Mouse (Mus musculus) hindbrain, embryonic 16.5 days (tissue): ENCODE measurements around the gene Tatdn2. TPM values are rescaled to one million over a fixed set of nuclear protein-coding genes. Genes with fewer than 3 reads are reported as not detected.

Experiments
- ATAC-seq: fragments of 200-750 bp; cut with Nextera tagmentation; 2 replicates; pipeline ENCODE4 v1.8.0; 2017; ENCODE audit warnings: moderate TSS enrichment, moderate library complexity
- H3K27ac ChIP-seq: fragments of 300-500 bp; sonication (generic); 2 replicates; pipeline ENCODE4 v1.5.1; 2014; ENCODE audit warnings: low read depth, mild to moderate bottlenecking, control low read depth, low read length, moderate library complexity
- H3K27me3 ChIP-seq: fragments of 300-500 bp; sonication (generic); replicated peaks from 2 replicates; pipeline ENCODE4 v1.6.1; 2014; ENCODE audit warnings: low read length; ENCODE audit not compliant: control insufficient read depth, insufficient read depth
- H3K36me3 ChIP-seq: fragments of 300-500 bp; sonication (generic); 2 replicates; pipeline ENCODE4 v1.6.1; 2014; ENCODE audit warnings: mild to moderate bottlenecking, low read length, moderate library complexity, mixed read lengths; ENCODE audit not compliant: control insufficient read depth, insufficient read depth
- H3K4me1 ChIP-seq: fragments of 300-500 bp; sonication (generic); 2 replicates; pipeline ENCODE4 v1.6.1; 2014; ENCODE audit warnings: low read depth, low read length; ENCODE audit not compliant: control insufficient read depth, insufficient read depth
- H3K4me2 ChIP-seq: fragments of 300-500 bp; sonication (generic); 2 replicates; pipeline ENCODE4 v1.6.1; 2014; ENCODE audit warnings: mild to moderate bottlenecking, low read length, control low read depth, moderate library complexity
- H3K4me3 ChIP-seq: fragments of 300-500 bp; sonication (generic); 2 replicates; pipeline ENCODE4 v1.5.1; 2014; ENCODE audit warnings: mild to moderate bottlenecking, low read length, control low read depth, moderate library complexity
- H3K9ac ChIP-seq: fragments of 300-500 bp; sonication (generic); 2 replicates; pipeline ENCODE4 v1.6.1; 2014; ENCODE audit warnings: low read depth, mild to moderate bottlenecking, control low read depth, low read length, moderate library complexity
- H3K9me3 ChIP-seq: fragments of 300-500 bp; sonication (generic); 2 replicates; pipeline ENCODE4 v1.6.1; 2014; ENCODE audit warnings: mild to moderate bottlenecking, low read length, moderate library complexity; ENCODE audit not compliant: control insufficient read depth
- WGBS: fragments of 180-500 bp; shearing (Covaris S2); extraction: QIAGEN DNeasy Blood & Tissue Kit; methylation state at CpG from one replicate; pipeline ENCODE4 v1.1.7; 2014; 5-methylcytosine and 5-hydroxymethylcytosine counted together
- polyA plus RNA-seq: library from polyadenylated mRNA; unstranded; fragments of >200 nt; fragmentation: Nextera tagmentation; extraction: Ambion mirVana; gene quantifications from 2 replicates; pipeline ENCODE4 v1.2.1, GENCODE M21; 2015

Gene Tatdn2
- polyA plus RNA-seq, 1 experiment from 2014 or later = 0.56 TPM

DNA sequence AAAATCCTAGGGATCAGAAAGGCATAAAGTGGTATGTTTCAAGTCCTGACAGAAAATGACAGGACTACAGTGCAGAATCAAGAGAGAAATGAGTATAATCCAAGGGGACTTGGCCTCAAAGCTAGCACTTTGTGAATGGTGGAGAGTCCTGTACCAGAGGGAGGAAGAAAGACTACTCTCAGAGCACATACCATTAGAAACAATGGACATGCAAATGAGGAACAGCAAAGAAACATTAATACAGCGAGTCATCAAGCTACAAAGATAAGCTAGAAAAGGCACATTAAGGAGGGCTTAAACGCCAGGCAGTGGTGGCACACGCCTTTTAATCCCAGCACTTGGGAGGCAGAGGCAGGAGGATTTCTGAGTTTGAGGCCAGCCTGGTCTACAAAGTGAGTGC, 34.4 kb downstream of the Tatdn2 start:
- 92% methylated on average over 3 of the region's 3 CpGs for WGBS
- Histone ChIP-seq H3K36me3 (peaks cover 62% of the 10 kb centered on the region), H3K9me3 (no peaks in the 10 kb centered on the region), H3K4me3 (no peak overlapping the region), H3K9ac (no peak overlapping the region), H3K27ac (no peak overlapping the region), H3K4me1 (no peaks in the 10 kb centered on the region), H3K27me3 (no peaks in the 10 kb centered on the region), H3K4me2 (no peak overlapping the region)
- ATAC-seq = no peak

DNA sequence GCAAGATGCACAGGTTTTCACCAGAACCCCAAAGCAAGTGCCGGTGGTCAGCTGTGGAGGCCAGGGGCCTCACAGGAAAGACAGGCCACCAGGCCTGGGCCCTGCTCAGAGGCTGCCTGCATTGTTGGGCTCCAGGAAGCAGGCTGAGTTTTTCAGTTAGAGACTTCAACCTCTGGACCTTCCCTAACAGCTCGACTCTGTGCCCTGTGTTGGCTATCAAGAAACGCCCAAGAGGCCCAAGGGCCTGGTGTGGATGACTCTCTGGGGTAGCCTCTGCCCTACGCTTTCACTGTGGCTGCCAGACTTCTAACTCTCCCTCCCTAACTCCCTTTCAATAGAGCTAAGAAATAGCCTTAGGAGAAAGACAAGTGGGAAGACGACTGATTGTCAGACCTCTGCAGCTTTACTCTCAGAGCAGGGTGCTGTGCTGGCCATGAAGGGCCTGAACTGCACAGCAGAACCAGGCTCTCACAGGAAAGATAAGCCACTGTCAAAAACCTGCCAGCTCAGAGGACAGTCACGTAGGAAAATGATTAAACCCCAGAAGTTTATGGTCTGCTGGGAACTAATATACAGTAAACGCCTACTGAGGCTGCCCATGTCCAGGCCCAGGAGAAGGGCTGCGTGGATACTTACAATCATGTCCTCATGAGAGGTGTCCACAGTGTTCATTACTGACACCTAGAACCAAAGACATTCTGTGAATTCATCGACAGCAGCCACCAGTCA, 40.6 kb downstream of the Tatdn2 start:
- 90% methylated on average over 9 of the region's 9 CpGs for WGBS
- H3K36me3 ChIP-seq = peaks cover 34% of the 10 kb centered on the region
- no peak overlapping the region for H3K4me2 ChIP-seq
- no peak overlapping the region for H3K4me3 ChIP-seq
- no peaks in the 10 kb centered on the region for H3K9me3 ChIP-seq
- no peaks in the 10 kb centered on the region for H3K27me3 ChIP-seq
- no peak overlapping the region for H3K27ac ChIP-seq
- H3K9ac ChIP-seq = no peak overlapping the region
- H3K4me1 ChIP-seq = peaks cover 9% of the 10 kb centered on the region
- ATAC-seq = no peak

DNA sequence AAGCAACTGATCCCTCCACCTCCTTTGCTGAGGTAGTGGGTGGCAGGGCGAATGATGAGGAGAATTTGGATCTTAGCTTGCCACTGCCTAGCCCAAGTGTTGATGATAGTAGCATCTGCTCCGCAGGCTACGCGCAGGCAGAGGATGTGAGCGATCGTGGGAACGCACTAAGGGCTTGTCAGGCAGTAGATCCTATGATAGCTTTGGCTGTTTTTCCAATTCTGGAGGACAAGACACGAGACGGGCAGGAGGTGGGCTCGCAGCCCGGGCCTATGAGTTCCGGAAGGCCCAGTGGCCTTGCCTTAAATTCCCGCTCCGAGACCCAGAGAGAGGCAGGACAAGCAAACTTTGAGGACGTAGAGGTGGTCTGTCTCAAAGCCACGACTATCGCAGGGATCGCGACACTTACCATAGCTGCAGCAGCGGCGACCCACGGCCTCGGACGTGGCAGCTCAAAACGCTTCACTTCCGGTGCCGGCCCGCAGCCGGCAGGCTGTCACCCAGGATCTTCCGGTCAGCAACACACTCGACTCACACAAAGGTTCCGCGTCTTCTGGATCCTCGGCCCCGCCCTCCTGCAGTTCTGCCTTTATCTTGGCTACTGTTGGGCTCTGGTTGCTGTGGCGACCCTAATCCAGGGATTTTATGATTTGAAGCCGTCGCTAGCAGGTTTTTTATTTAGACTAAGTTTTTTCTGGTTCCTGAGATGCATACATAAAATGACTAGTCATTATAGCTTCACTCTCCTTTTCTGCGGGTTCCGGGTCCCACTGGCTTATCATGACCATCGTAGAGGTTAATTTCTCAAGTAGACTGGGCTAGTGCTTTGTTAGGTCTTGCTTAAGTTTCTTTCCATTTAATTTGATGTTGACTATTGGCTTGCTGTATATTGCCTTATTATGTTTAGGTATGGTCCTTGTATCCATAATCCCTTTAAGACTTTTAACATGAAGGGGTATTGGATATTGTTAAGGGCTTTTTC, 43.7 kb downstream of the Tatdn2 start, which contains the start of gene Sec13:
TSS of gene Sec13 (minus strand) at position 508 of the 982 bp plus-strand sequence.
- Histone ChIP-seq H3K9ac (peak within 1 kb of the TSS; percentile 89), H3K4me1 (peaks cover 9% of the 10 kb centered on the region), H3K4me2 (peak within 1 kb of the TSS; percentile 84), H3K36me3 (peaks cover 19% of the 10 kb centered on the region), H3K4me3 (peak within 1 kb of the TSS; percentile 50), H3K27ac (peak within 1 kb of the TSS; percentile 77), H3K27me3 (no peaks in the 10 kb centered on the region), H3K9me3 (no peaks in the 10 kb centered on the region)
- peak; percentile 89 for ATAC-seq
- WGBS = 7% methylated on average over 41 of the region's 41 CpGs

DNA sequence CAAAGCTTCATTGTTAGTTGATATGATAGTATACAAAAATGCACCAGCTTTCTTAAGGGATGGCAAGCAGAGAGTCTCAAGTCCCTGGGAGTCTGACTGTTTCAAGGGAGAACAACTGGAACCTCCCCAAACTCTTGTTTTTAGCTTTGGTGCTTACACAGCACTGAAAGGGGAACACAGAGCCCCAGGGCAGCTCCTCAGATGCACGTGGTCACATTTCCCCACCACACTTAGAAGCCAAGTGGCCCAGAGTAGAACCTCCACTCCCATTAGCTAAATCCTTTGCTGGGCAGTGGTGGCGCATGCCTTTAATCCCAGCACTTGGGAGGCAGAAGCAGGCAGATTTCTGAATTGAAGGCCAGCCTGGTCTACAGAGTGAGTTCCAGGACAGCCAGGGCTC, 44.6 kb downstream of the Tatdn2 start:
- no peak for ATAC-seq
- WGBS = 73% methylated on average over 2 of the region's 2 CpGs

DNA sequence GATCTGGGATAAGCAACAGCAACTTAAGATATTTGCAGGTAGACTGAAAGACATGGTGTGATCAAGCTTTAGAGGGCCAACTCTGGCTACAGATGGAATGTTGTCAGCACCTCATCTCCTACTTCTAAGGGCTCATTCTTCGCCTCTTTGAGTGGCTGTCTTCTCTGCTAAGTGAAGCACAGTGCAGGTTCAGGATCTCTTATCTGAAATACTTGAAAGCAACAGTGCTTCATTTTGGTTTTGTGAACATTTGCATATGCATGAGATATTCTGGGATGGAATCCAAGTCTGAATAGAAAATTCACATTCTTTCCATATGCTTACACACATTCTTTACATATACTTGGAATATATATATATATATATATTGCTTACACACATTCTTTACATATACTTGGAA, 45.5 kb downstream of the Tatdn2 start:
- Histone ChIP-seq H3K9me3 (no peaks in the 10 kb centered on the region), H3K4me3 (no peak overlapping the region), H3K9ac (no peak overlapping the region), H3K27ac (no peak overlapping the region), H3K4me2 (no peak overlapping the region), H3K36me3 (peaks cover 8% of the 10 kb centered on the region), H3K4me1 (peaks cover 9% of the 10 kb centered on the region), H3K27me3 (no peaks in the 10 kb centered on the region)
- ATAC-seq = no peak
- 95% methylated on average over 1 of the region's 1 CpGs for WGBS

More for the DNA sequence above, 44.6 kb downstream of the Tatdn2 start:
- no peak overlapping the region for H3K4me2 ChIP-seq
- no peaks in the 10 kb centered on the region for H3K9me3 ChIP-seq
- no peak overlapping the region for H3K4me3 ChIP-seq
- H3K27me3 ChIP-seq = no peaks in the 10 kb centered on the region
- peaks cover 9% of the 10 kb centered on the region for H3K4me1 ChIP-seq
- H3K9ac ChIP-seq = no peak overlapping the region
- H3K27ac ChIP-seq = no peak overlapping the region
- H3K36me3 ChIP-seq = peaks cover 13% of the 10 kb centered on the region

DNA sequence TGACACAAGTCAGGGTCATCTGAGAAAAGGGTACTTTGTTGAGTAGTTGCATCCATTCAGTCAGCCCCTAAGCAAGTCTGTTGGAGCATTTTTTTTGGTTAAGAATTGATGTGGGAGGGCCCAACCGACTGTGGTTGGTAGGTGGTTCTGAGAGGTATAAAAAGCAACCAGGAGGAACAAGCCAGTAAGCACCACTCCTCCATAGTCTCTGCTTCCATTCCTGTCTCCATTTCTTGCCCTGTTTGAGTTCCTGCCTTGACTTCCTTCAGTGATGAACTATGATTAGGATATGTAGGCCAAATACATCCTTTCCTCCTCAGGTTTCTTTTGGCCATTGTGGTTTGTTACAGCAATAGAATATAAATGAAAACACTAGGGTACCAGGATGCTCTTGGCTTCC, 46.3 kb downstream of the Tatdn2 start:
- WGBS = 54% methylated on average over 1 of the region's 1 CpGs
- Histone ChIP-seq H3K9me3 (no peaks in the 10 kb centered on the region), H3K9ac (no peak overlapping the region), H3K4me1 (peaks cover 9% of the 10 kb centered on the region), H3K27ac (no peak overlapping the region), H3K4me3 (no peak overlapping the region), H3K27me3 (no peaks in the 10 kb centered on the region), H3K4me2 (no peak overlapping the region), H3K36me3 (peaks cover 7% of the 10 kb centered on the region)
- no peak for ATAC-seq

DNA sequence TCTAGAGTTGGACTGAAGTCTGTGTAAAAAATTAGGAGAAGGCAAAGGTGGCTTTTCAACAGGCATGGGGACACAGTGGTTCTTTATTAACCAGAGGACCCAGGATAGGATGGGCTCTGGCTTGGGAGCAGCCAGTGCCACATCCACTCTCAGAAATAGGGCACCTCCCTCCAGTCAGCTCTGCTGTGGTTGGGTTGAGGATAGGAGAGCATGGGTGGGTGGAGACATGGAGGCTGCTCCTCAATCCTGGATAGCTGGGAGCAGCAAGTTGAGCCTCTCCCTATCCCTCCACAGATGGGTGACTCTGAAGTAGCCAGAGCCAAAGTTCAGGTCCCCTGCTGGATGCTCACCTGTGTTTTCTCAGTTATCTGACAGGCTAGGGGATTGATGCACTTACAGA, 48.3 kb downstream of the Tatdn2 start:
- no peak overlapping the region for H3K4me3 ChIP-seq
- no peaks in the 10 kb centered on the region for H3K9me3 ChIP-seq
- no peak overlapping the region for H3K9ac ChIP-seq
- no peak for ATAC-seq
- peaks cover 11% of the 10 kb centered on the region for H3K36me3 ChIP-seq
- H3K4me2 ChIP-seq = no peak overlapping the region
- H3K4me1 ChIP-seq = no peaks in the 10 kb centered on the region
- no peak overlapping the region for H3K27ac ChIP-seq
- peaks cover 2% of the 10 kb centered on the region for H3K27me3 ChIP-seq

DNA sequence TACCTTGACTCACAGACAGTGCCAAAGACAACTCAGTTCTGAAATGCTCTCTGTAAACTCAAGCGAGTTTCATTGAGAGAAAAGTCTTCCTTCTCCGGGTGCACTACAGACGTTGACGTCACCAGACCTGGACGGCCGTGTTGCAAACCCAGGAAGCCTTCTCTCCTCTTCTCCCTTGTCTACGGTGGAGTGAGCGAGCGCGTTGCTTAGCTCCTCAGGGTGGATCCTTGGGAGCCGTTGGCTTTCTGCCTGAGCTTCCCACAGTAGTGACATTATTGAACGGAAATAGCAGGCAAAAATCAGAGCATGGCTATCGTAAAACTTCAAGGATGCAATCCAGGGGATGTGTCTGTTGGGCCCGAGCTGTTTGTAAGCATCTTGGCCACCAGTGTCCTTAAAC, 50.4 kb downstream of the Tatdn2 start:
- Histone ChIP-seq H3K4me3 (no peak overlapping the region), H3K9me3 (no peaks in the 10 kb centered on the region), H3K27ac (no peak overlapping the region), H3K27me3 (peaks cover 2% of the 10 kb centered on the region), H3K9ac (no peak overlapping the region), H3K36me3 (peaks cover 20% of the 10 kb centered on the region), H3K4me2 (no peak overlapping the region), H3K4me1 (no peaks in the 10 kb centered on the region)
- 88% methylated on average over 14 of the region's 14 CpGs for WGBS
- ATAC-seq = no peak

DNA sequence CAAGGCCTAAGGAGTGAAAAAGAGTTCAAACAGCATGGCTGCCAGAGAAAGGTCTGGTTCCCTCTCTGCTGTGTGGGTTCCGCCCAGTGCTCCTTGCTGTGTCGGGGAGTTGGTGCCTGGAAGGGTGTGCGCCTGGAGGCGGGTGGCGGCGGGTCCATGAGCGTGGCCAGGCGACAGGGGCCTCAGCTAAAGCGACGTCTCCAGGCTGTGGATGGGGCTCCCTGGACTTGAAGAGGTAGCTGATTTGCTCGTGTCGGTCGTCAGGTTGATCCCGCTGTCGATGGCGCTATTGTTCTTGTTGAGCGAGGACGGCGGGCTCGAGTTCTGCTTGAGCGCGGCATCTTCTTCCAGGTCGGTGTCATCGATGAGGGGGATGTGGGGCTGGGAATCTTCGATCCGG, 51.5 kb downstream of the Tatdn2 start:
- no peaks in the 10 kb centered on the region for H3K4me1 ChIP-seq
- no peak for ATAC-seq
- H3K4me2 ChIP-seq = no peak overlapping the region
- peaks cover 2% of the 10 kb centered on the region for H3K27me3 ChIP-seq
- WGBS = 34% methylated on average over 26 of the region's 26 CpGs
- H3K36me3 ChIP-seq = peaks cover 26% of the 10 kb centered on the region
- H3K4me3 ChIP-seq = no peak overlapping the region
- H3K9ac ChIP-seq = no peak overlapping the region
- H3K27ac ChIP-seq = no peak overlapping the region
- H3K9me3 ChIP-seq = no peaks in the 10 kb centered on the region
